Mouse (Mus musculus) hindbrain, embryonic 14.5 days (tissue): ENCODE measurements around the gene Gtf2ird2. TPM values are rescaled to one million over a fixed set of nuclear protein-coding genes. Genes with fewer than 3 reads are reported as not detected.

Experiments used
- ATAC-seq: fragments of 200-750 bp; cut with Nextera tagmentation; 2 replicates; pipeline ENCODE4 v1.8.0; 2017; ENCODE audit warnings: moderate number of reproducible peaks, mild to moderate bottlenecking, moderate TSS enrichment, moderate library complexity; ENCODE audit not compliant: low FRiP score
- DNase-seq: peaks from one replicate; pipeline ENCODE4 v3.0.0-alpha.2; 2015; ENCODE audit warnings: low spot score
- H3K27ac ChIP-seq: fragments of 300-500 bp; sonication (generic); 2 replicates; pipeline ENCODE4 v1.5.1; 2014; ENCODE audit warnings: mild to moderate bottlenecking, moderate library complexity
- H3K27me3 ChIP-seq: fragments of 300-500 bp; sonication (generic); 2 replicates; pipeline ENCODE4 v1.6.1; 2014; ENCODE audit warnings: mild to moderate bottlenecking, low read length, mixed read lengths; ENCODE audit not compliant: control insufficient read depth, insufficient read depth
- H3K36me3 ChIP-seq: fragments of 300-500 bp; sonication (generic); replicated peaks from 2 replicates; pipeline ENCODE4 v1.6.1; 2014; ENCODE audit not compliant: control insufficient read depth, insufficient read depth
- H3K4me1 ChIP-seq: fragments of 300-500 bp; sonication (generic); replicated peaks from 2 replicates; pipeline ENCODE4 v1.6.1; 2014; ENCODE audit warnings: antibody characterized with exemption, low read length, mixed read lengths; ENCODE audit not compliant: control insufficient read depth, insufficient read depth
- H3K4me2 ChIP-seq: fragments of 300-500 bp; sonication (generic); replicated peaks from 2 replicates; pipeline ENCODE4 v1.6.1; 2014; ENCODE audit warnings: mild to moderate bottlenecking, moderate library complexity
- H3K4me3 ChIP-seq: fragments of 300-500 bp; sonication (generic); replicated peaks from 2 replicates; pipeline ENCODE4 v1.5.1; 2014; ENCODE audit warnings: mild to moderate bottlenecking, low read length
- H3K9ac ChIP-seq: fragments of 300-500 bp; sonication (generic); 2 replicates; pipeline ENCODE4 v1.6.1; 2014
- H3K9me3 ChIP-seq: fragments of 300-500 bp; sonication (generic); 2 replicates; pipeline ENCODE4 v1.6.1; 2016; ENCODE audit warnings: low read length; ENCODE audit not compliant: control insufficient read depth
- WGBS: fragments of 180-500 bp; shearing (Covaris S2); extraction: QIAGEN DNeasy Blood & Tissue Kit; methylation state at CpG from one replicate; pipeline ENCODE4 v1.1.7; 2014; 5-methylcytosine and 5-hydroxymethylcytosine counted together
- polyA plus RNA-seq: library from polyadenylated mRNA; unstranded; fragments of >200 nt; fragmentation: Nextera tagmentation; extraction: Ambion mirVana; gene quantifications from 2 replicates; pipeline ENCODE4 v1.2.1, GENCODE M21; 2014

The Gtf2ird2 gene
- polyA plus RNA-seq, 1 experiment from 2014 or later = 11.6 TPM

DNA sequence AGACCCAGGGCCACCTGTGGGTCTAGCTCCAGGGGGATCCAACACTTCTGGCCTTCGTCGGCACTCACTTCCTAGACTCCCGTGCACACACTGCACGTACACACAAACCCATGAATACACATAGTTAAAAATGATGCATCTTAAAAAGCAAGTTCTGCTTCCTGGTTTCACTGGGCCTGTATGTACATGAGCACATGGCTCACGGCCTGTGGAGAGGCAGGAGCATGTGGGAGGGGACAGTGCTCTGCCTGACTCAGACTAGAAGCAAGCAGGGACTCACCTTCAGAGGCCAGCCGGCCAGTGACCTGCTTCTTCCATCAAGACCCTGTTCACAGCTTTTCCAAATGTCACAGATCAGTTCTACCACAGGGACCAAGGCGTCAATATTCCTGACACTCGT lies 9.8 kb downstream of the Gtf2ird2 start:
- H3K4me2 ChIP-seq = no peak overlapping the region
- no peak overlapping the region for H3K27ac ChIP-seq
- H3K36me3 ChIP-seq = peaks cover 35% of the 10 kb centered on the region
- ATAC-seq = no peak
- H3K9me3 ChIP-seq = no peaks in the 10 kb centered on the region
- 94% methylated on average over 8 of the region's 8 CpGs for WGBS
- no peak overlapping the region for H3K9ac ChIP-seq
- no peaks in the 10 kb centered on the region for H3K4me1 ChIP-seq
- no peak for DNase-seq
- no peaks in the 10 kb centered on the region for H3K27me3 ChIP-seq
- no peak overlapping the region for H3K4me3 ChIP-seq

DNA sequence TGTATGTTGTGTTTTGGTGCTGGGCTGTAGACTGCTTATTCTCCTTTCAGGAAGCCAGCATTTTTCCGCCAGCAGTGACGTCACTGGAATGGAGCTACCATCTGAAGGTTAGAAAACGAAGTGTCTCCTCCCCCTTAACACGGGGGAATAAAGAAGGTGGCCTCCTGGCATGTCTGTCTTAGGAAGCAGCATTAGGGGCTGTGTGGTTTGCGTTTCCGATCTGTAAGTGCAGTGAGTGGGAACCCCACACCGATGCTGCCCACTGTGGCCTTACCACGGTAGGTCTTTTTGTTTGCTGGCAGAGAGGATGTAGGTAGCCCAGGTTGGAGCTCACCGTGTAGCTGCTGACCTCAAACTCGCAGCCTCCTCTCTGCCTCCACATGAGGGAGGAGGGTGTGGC lies 22.9 kb downstream of the Gtf2ird2 start:
- WGBS = 81% methylated on average over 10 of the region's 10 CpGs
- Histone ChIP-seq H3K4me2 (no peak overlapping the region), H3K4me1 (no peaks in the 10 kb centered on the region), H3K36me3 (peaks cover 40% of the 10 kb centered on the region), H3K27me3 (no peaks in the 10 kb centered on the region), H3K9me3 (no peaks in the 10 kb centered on the region), H3K9ac (no peak overlapping the region), H3K27ac (no peak overlapping the region), H3K4me3 (no peak overlapping the region)
- ATAC-seq (no peak), DNase-seq (no peak)

DNA sequence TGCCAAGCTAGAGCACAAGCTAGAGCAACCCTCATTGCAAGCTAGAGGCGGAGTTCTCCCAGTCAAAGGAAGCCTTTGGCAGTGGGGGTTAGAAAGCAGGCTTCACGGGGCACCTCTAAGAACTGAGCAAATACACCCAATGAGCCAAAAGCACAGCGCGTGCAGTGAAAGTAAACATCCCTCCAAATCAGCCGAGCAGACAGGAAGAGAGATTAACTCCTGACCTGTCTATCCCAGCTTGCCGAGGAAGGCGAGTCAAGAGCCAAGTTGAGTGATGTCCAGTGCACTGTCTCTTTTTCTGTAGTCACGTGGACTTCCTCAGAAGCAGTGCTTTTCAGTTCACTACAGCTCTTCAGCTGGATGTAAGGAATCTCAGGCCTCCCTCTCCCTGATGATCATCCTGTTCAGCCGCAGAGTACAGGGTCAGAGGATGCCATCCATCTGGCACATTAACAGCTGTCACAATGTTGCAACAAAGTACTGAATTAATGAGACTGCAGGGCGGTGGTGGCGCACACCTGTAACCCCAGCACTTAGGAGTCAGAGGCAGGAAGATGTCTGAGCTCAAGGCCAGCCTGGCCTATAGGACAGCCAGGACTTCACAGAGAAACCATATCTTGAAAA lies 26.2 kb downstream of the Gtf2ird2 start:
- no peak overlapping the region for H3K9ac ChIP-seq
- H3K4me2 ChIP-seq = no peak overlapping the region
- DNase-seq (no peak), ATAC-seq (no peak)
- 64% methylated on average over 11 of the region's 11 CpGs for WGBS
- no peaks in the 10 kb centered on the region for H3K9me3 ChIP-seq
- no peak overlapping the region for H3K27ac ChIP-seq
- no peaks in the 10 kb centered on the region for H3K4me1 ChIP-seq
- no peaks in the 10 kb centered on the region for H3K27me3 ChIP-seq
- no peak overlapping the region for H3K4me3 ChIP-seq
- H3K36me3 ChIP-seq = peaks cover 27% of the 10 kb centered on the region; the same call in 1 of the 2 replicates

DNA sequence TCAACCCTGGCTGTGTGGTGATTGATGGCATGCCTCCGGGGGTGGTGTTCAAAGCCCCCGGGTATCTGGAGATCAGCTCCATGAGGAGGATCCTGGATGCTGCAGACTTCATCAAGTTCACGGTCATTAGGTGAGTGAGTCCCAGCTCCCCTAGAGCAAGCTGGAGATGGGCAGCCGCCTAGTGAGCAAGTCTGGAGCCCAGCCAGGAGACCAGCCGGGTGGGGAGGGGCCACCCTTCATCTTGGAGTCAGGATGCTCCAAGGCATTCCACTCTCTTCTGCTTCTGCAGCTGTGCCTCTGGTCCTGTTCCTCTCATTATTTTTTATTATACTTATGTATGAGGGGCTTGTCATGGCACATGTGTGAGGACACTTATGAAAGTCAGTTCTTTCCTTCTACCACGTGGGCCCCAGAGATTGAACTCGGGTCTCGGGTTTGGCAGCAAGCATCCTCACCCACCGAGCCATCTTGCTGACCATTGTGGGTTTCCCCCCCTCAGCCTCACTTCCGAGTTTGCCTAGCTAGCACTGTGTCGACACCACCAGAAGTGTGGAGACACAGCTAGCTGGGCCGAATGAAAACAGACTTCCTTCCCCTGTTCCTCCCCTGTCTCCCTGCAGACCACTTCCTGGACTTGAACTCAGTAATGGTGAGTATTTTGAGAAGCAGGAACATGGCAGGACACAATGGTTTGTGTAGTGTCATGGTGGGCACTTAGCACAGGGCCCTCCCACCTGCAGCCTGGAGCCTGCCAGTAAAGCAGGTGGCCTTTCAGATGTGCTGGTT lies 30.4 kb downstream of the Gtf2ird2 start:
- no peak for ATAC-seq
- Histone ChIP-seq H3K4me1 (no peaks in the 10 kb centered on the region), H3K4me2 (no peak overlapping the region), H3K27ac (no peak overlapping the region), H3K9ac (no peak overlapping the region), H3K4me3 (no peak overlapping the region), H3K9me3 (no peaks in the 10 kb centered on the region), H3K36me3 (peaks cover 33% of the 10 kb centered on the region), H3K27me3 (no peaks in the 10 kb centered on the region)
- WGBS = 67% methylated on average over 12 of the region's 12 CpGs
- no peak for DNase-seq

DNA sequence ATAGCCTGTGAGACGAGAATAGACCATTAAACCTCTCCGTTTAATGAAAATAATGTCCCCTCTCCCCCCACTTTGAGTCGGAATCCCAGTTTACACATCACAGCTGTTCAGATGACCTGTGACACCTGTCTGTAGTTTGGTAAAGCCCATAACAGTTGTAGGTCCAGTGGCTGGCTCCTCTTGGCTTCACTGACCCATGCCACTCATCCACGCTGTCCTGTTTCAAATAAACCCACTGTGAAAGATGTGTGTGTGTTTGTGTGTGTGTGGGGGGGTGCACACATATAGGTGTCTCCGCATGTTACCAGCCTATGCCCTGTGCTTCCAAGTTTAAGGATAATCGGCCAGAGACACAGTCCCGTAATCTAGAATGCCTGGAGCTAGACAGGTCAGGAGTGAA lies 34.1 kb downstream of the Gtf2ird2 start:
- DNase-seq (no peak), ATAC-seq (no peak)
- Histone ChIP-seq H3K36me3 (peaks cover 17% of the 10 kb centered on the region), H3K4me1 (no peaks in the 10 kb centered on the region; the same call in 1 of the 2 replicates), H3K4me2 (no peak overlapping the region), H3K27ac (no peak overlapping the region), H3K27me3 (peaks cover 13% of the 10 kb centered on the region), H3K9ac (no peak overlapping the region), H3K4me3 (no peak overlapping the region), H3K9me3 (no peaks in the 10 kb centered on the region)
- WGBS = 92% methylated on average over 7 of the region's 7 CpGs

DNA sequence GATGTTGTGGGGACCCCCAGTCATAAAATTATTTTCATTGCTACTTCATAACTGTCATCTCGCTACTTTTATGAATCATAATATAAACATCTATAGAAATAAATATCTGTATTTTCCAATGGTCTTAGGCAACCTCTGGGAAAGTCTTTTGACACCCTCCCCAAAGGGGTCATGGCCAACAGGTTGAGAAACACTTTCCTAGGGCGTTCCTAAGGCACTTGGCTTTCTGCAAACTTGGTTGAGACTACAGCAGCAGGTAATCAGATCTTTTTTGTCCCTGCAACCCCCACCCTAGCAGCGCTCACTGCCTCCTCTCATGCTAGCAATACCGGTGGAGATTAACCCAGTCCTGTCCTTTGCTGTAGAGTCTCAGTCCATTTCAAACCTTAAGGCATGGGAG lies 37.5 kb downstream of the Gtf2ird2 start:
- peaks cover 13% of the 10 kb centered on the region for H3K27me3 ChIP-seq
- H3K9me3 ChIP-seq = no peaks in the 10 kb centered on the region
- H3K27ac ChIP-seq = no peak overlapping the region
- 47% methylated on average over 4 of the region's 4 CpGs for WGBS
- no peak for ATAC-seq
- H3K4me3 ChIP-seq = 0 out of 2 replicates have a peak overlapping the region, but pooled peaks have one; percentile 17
- peak overlapping the region; percentile 16; the same call in 1 of the 2 replicates for H3K9ac ChIP-seq
- no peak for DNase-seq
- peaks cover 10% of the 10 kb centered on the region for H3K36me3 ChIP-seq
- no peaks in the 10 kb centered on the region; the same call in 1 of the 2 replicates for H3K4me1 ChIP-seq
- H3K4me2 ChIP-seq = peak overlapping the region; percentile 51

DNA sequence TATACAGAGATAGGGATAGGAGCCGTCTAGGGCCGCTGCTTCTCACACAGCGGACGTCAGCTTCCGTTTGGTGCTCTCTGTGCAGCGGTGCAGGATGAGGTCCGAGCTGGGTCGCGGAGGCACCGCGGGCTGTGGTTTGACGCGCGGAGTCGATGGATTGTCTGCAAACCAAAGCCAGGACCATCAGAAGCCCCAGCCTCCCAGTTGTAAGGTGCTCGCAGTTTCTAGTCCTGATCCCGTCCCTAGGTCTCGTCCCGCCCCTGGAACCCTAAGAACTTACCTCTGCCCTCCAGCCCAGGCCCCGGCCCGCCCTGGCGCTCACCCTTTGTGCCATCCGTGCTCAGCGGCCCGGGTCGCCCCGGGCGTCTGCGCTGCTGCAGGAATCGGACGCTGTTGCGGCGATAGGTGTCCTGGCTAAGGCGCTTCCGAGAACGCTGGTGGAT lies 37.9 kb downstream of the Gtf2ird2 start:
- H3K27ac ChIP-seq = no peak overlapping the region
- no peaks in the 10 kb centered on the region for H3K9me3 ChIP-seq
- DNase-seq (no peak), ATAC-seq (no peak)
- H3K27me3 ChIP-seq = peaks cover 13% of the 10 kb centered on the region
- H3K9ac ChIP-seq = peak overlapping the region; percentile 16
- H3K4me2 ChIP-seq = peak overlapping the region; percentile 51
- 1% methylated on average over 36 of the region's 36 CpGs for WGBS
- no peaks in the 10 kb centered on the region; the same call in 1 of the 2 replicates for H3K4me1 ChIP-seq
- peak overlapping the region; percentile 17 for H3K4me3 ChIP-seq
- peaks cover 5% of the 10 kb centered on the region for H3K36me3 ChIP-seq

DNA sequence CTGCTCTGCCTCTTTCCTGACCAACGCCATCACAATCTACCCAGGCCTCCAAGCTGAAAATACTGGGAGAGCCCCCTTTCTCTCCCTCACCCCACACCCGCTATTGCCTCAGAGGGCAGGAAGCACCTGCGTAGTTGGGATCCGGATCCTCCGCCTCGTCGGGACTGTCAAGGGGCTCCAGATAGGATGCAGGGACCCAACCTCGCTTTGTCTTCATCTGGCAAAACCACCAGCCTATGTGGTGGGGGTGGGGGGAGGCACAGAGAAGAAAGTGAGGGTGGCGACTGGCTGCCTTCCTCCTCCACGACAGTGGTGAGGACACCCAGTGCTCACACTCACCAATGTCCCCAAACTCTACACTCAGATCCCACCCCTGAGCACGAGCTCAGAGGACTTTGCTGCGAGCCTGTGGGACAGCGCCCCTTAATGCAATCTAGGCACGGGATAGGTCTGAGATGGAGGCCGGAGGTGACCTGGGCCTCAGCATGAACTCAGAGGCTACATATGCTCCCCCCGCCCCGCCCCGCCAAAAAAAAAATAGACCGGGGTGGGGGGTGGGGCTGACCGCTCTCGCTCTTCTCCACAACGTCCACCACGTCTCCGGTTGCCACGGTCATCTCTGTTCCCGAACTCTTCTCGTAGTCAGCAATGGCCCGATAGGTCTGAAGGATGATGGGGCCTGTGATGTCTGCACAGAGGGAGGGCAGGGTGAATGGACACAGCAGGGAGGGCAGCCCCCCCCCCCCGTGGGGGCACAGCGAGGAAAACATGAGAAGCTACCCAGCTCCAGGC lies 41.5 kb downstream of the Gtf2ird2 start:
- Histone ChIP-seq H3K9me3 (no peaks in the 10 kb centered on the region), H3K4me1 (no peaks in the 10 kb centered on the region; the same call in 1 of the 2 replicates), H3K27ac (no peak overlapping the region), H3K4me2 (no peak overlapping the region), H3K9ac (no peak overlapping the region), H3K4me3 (no peak overlapping the region), H3K36me3 (no peaks in the 10 kb centered on the region), H3K27me3 (peaks cover 13% of the 10 kb centered on the region)
- ATAC-seq (no peak), DNase-seq (no peak)
- 82% methylated on average over 30 of the region's 30 CpGs for WGBS

DNA sequence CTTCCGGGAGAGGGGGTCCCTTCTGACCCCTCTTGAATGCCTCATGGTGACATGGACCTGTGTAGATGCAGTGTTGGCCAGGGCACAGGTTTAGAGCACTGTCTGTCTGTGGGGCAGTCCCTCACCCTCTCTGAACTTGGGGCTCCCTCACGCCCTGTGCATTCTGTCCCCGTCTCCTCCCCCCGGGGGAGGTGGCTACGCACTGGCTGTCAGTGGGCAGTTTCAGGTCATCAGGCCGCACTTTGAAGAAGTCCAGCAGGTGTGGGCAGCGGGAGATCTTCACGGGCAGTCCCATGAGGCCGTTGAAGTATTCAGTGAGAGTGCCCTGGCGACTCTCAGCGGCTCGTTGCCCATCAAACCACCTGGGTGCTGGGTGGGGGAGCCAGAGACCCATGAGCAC lies 43.1 kb downstream of the Gtf2ird2 start:
- H3K27ac ChIP-seq = no peak overlapping the region
- 69% methylated on average over 12 of the region's 12 CpGs for WGBS
- no peak overlapping the region for H3K4me2 ChIP-seq
- H3K4me3 ChIP-seq = no peak overlapping the region
- H3K9ac ChIP-seq = no peak overlapping the region
- peaks cover 8% of the 10 kb centered on the region for H3K27me3 ChIP-seq
- H3K36me3 ChIP-seq = no peaks in the 10 kb centered on the region
- no peak for DNase-seq
- ATAC-seq = no peak
- H3K4me1 ChIP-seq = no peaks in the 10 kb centered on the region; the same call in 1 of the 2 replicates
- no peaks in the 10 kb centered on the region for H3K9me3 ChIP-seq
